Mouse (Mus musculus) midbrain, embryonic 14.5 days (tissue): ENCODE results near the gene Cdkl2. TPM values are rescaled to one million over a fixed set of nuclear protein-coding genes. Genes with fewer than 3 reads are reported as not detected.
A peak's percentile ranks its signal among the peaks of the same experiment; 100 is the strongest.

ENCODE experiments used
- ATAC-seq: fragments of 200-750 bp; cut with Nextera tagmentation; 2 replicates; pipeline ENCODE4 v1.8.0; 2017; ENCODE audit warnings: moderate number of reproducible peaks, moderate library complexity; ENCODE audit not compliant: low FRiP score, low TSS enrichment
- DNase-seq: peaks from one replicate; pipeline ENCODE4 v3.0.0-alpha.2; 2015
- H3K27ac ChIP-seq: fragments of 300-500 bp; sonication (generic); replicated peaks from 2 replicates; pipeline ENCODE4 v1.5.1; 2014; ENCODE audit warnings: mild to moderate bottlenecking, low read depth, low read length, moderate library complexity
- H3K27me3 ChIP-seq: fragments of 300-500 bp; sonication (generic); 2 replicates; pipeline ENCODE4 v1.6.1; 2014; ENCODE audit warnings: low read length, control low read depth, mixed read lengths; ENCODE audit not compliant: control insufficient read depth, insufficient read depth
- H3K36me3 ChIP-seq: fragments of 300-500 bp; sonication (generic); 2 replicates; pipeline ENCODE4 v1.6.1; 2014; ENCODE audit warnings: low read length, control low read depth; ENCODE audit not compliant: control insufficient read depth, insufficient read depth
- H3K4me1 ChIP-seq: fragments of 300-500 bp; sonication (generic); 2 replicates; pipeline ENCODE4 v1.6.1; 2014; ENCODE audit warnings: mild to moderate bottlenecking, antibody characterized with exemption, low read length, control low read depth; ENCODE audit not compliant: control insufficient read depth, insufficient read depth
- H3K4me2 ChIP-seq: fragments of 300-500 bp; sonication (generic); 2 replicates; pipeline ENCODE4 v1.6.1; 2014; ENCODE audit warnings: mild to moderate bottlenecking, low read length, moderate library complexity
- H3K4me3 ChIP-seq: fragments of 300-500 bp; sonication (generic); replicated peaks from 2 replicates; pipeline ENCODE4 v1.5.1; 2014; ENCODE audit warnings: low read depth, low read length
- H3K9ac ChIP-seq: fragments of 300-500 bp; sonication (generic); replicated peaks from 2 replicates; pipeline ENCODE4 v1.6.1; 2014; ENCODE audit warnings: mild to moderate bottlenecking, low read length, moderate library complexity
- H3K9me3 ChIP-seq: fragments of 300-500 bp; sonication (generic); 2 replicates; pipeline ENCODE4 v1.6.1; 2016; ENCODE audit warnings: low read length, control low read depth, mixed read lengths; ENCODE audit not compliant: control insufficient read depth
- WGBS: fragments of 180-500 bp; shearing (Covaris S2); extraction: QIAGEN DNeasy Blood & Tissue Kit; methylation state at CpG from one replicate; pipeline ENCODE4 v1.1.7; 2014; 5-methylcytosine and 5-hydroxymethylcytosine counted together
- polyA plus RNA-seq: library from polyadenylated mRNA; unstranded; fragments of >200 nt; fragmentation: Nextera tagmentation; extraction: Ambion mirVana; gene quantifications from 2 replicates; pipeline ENCODE4 v1.2.1, GENCODE M21; 2014

Cdkl2 gene
- 7.7 and 8.3 TPM in 2 replicates for polyA plus RNA-seq

DNA sequence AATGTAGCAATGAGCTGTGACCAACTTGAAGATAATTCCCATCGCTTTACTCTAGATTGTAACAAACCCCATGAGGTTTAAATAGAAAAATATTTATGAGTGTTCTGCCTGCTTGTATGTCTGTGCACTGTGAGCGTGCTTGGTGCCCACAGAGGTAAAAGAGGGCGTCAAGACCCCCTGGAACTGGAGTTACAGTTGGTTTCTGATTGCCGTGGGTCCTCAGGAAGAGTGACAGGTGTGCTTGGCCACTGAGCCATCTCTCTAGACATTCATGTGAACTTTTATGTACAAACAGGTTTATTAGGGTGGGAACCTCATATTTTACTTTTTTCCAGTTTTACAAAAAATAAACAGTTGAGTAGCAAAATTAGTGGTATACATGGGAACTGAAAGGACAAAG, at the start of gene Cdkl2:
Gene Cdkl2 (minus strand): TSS at position 101 of the 400 bp plus-strand sequence.
- Histone ChIP-seq H3K4me3 (peak within 1 kb of the TSS; percentile 76), H3K27ac (peak within 1 kb of the TSS; percentile 41; the same call in 1 of the 2 replicates), H3K4me2 (peak within 1 kb of the TSS; percentile 98), H3K4me1 (no peaks in the 10 kb centered on the region), H3K27me3 (peaks cover 6% of the 10 kb centered on the region; the same call in 1 of the 2 replicates), H3K9ac (peak within 1 kb of the TSS; percentile 57), H3K9me3 (no peaks in the 10 kb centered on the region), H3K36me3 (no peaks in the 10 kb centered on the region)
- DNase-seq (no peak), ATAC-seq (no peak)
- 72% methylated on average over 4 of the region's 4 CpGs for WGBS

DNA sequence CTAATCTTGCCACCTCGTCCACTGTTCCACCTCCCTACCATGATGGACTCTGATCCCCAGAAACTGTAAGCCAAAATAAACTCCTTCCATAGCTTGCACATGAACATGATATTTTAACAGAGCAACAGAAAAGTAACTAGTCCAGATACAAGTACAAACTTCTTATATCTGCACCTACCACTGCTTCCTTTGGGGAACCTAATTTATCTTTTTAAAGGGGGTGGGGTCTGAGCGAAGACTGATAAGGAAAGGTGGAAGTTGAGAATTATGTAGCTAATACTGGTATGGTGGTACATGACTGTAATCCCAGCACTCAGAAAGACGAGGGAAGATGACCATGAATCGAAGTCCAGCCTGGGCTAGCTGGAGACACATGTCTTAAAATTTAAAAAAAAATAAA, 43.8 kb upstream of the Cdkl2 start:
- H3K9ac ChIP-seq, result no peak overlapping the region
- H3K4me3 ChIP-seq, result no peak overlapping the region
- H3K27me3 ChIP-seq, result no peaks in the 10 kb centered on the region
- no peak for ATAC-seq
- no peaks in the 10 kb centered on the region for H3K36me3 ChIP-seq
- DNase-seq, result no peak
- H3K9me3 ChIP-seq, result no peaks in the 10 kb centered on the region
- 0 out of 2 replicates have a peak, but pooled peaks cover 4% of the 10 kb centered on the region for H3K4me1 ChIP-seq
- 92% methylated on average over 4 of the region's 4 CpGs for WGBS
- no peak overlapping the region for H3K4me2 ChIP-seq
- no peak overlapping the region for H3K27ac ChIP-seq

DNA sequence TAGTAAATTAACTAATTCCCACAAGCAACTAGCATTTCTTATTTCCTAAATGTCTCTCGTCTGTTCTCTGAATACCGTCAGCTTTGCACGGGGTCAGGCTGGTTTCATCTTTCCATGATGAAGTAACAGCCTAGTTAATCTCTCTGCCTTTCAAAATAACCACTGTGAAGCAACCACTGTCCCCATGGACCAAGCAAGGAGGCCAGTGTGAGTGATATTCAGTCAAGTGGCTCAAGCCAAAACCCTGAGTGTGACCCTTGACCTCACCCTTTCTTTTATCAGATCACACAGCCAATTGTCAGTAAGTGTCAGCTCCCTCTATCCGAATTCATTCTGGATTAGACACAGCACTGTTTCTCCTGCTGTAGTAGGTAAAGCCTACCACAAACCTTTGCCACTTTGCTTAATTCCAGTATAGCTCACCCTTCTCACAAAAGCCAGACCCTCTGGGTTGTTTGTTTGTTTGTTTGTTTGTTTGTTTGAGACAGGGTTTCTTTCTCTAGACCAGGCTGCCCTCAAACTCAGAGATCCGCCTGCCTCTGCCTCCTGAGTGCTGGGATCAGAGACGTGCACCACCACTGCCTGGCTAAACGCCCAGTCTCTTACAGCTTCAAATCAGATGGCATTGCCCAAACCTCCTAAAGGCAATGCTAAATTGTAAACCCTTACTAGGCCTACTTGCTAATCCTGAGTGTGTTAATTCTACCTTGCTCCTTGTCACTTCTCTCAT, 42.3 kb upstream of the Cdkl2 start:
- H3K36me3 ChIP-seq, result no peaks in the 10 kb centered on the region
- peaks cover 17% of the 10 kb centered on the region for H3K4me1 ChIP-seq
- DNase-seq (no peak), ATAC-seq (no peak)
- no peaks in the 10 kb centered on the region for H3K27me3 ChIP-seq
- WGBS, result 78% methylated on average over 7 of the region's 7 CpGs
- no peak overlapping the region for H3K9ac ChIP-seq
- no peak overlapping the region for H3K4me3 ChIP-seq
- no peak overlapping the region for H3K4me2 ChIP-seq
- no peaks in the 10 kb centered on the region for H3K9me3 ChIP-seq
- H3K27ac ChIP-seq, result no peak overlapping the region

DNA sequence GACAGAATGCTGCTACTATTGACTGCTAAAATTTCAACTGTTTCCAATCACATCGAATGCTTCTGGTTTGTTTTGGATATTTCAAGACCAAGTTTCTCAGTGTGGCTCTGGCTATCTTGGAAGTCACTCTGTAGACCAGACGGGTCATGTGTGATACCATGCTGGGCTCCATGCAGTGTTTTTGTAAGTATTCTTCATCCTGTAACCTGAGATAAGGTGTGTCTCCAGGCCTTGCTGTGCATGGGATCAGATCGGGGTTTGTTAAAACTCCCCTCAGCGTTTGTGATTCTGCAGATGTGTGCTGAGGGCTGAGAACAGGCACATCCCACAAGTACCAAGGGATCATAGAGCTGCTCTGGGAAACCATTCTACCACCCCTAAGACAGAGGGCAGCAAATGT, 41.6 kb upstream of the Cdkl2 start:
- no peak overlapping the region for H3K4me3 ChIP-seq
- DNase-seq, result no peak
- no peak for ATAC-seq
- no peak overlapping the region for H3K9ac ChIP-seq
- H3K27me3 ChIP-seq, result no peaks in the 10 kb centered on the region
- peaks cover 23% of the 10 kb centered on the region for H3K4me1 ChIP-seq
- no peak overlapping the region for H3K27ac ChIP-seq
- 70% methylated on average over 4 of the region's 4 CpGs for WGBS
- H3K36me3 ChIP-seq, result no peaks in the 10 kb centered on the region
- H3K4me2 ChIP-seq, result no peak overlapping the region
- no peaks in the 10 kb centered on the region for H3K9me3 ChIP-seq

DNA sequence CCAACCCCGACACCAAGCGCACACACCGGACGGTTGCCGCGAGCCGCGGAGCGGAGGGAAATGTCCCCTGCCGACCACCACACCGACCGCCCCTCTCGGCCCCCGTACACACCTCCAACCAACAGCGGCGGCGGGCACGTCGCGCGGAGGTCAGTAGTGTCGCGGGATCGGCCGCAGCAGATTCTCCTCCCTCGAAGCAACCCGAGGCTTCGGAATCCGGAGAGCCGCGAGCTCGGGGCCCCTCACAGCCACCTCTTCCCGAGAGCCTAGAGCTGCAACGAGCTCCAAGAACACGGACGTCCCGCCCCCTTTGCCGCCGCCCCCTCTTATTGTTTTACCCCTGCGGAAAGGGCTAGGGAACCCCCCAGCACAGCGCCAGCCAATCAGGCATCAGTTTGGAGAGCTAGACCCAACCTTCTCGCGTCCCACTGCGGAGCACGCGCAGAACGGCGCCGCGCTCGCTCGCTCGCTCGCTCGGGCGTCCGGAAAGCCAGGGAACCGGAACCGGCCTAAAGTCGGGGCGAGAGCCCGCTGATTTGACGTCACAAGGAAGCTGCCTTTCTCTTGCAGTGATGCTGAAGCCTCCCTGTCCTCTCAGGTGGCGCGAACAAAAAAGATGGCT, 39.8 kb upstream of the Cdkl2 start, which contains the start of gene G3bp2:
Gene G3bp2 (minus strand): TSS at position 303 of the 622 bp plus-strand sequence.
- under 1% methylated on average over 65 of the region's 65 CpGs for WGBS
- Histone ChIP-seq H3K36me3 (no peaks in the 10 kb centered on the region), H3K4me2 (peak within 1 kb of the TSS; percentile 80), H3K9me3 (no peaks in the 10 kb centered on the region), H3K27me3 (no peaks in the 10 kb centered on the region), H3K4me3 (peak within 1 kb of the TSS; percentile 95), H3K4me1 (peaks cover 26% of the 10 kb centered on the region), H3K9ac (peak within 1 kb of the TSS; percentile 96), H3K27ac (peak within 1 kb of the TSS; percentile 98)
- peak; percentile 97 for ATAC-seq
- peak; percentile 99 for DNase-seq

DNA sequence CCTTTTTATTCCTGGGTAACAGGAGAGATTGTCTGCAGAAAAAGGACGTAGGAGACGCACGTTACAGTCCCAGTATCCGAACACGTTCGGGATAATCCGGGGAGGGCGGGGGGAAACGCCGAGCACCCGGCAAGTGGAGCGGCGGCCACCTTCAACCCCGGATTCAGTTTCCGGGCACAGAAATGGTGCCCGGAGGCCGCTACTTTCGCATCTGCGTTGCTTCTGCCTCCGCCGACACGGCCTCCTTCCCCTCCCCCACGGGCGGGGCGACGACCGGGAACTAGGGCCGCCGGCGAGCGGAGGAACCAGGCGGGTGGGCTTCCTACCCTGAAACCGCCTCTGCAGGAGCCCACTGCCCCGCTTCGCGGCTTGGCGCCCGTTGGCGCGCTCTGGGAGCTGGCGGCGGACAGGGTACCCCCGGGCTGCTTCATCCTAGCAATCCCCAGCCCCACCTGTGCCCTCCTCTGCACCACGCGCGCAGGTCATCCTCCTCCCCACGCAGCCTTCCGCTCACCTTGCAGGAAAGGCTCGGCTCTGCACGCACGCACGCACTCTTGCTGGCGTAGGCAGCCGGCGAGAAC, 39.2 kb upstream of the Cdkl2 start:
- DNase-seq (peak; percentile 81), ATAC-seq (peak; percentile 72)
- Histone ChIP-seq H3K27me3 (no peaks in the 10 kb centered on the region), H3K9ac (peak overlapping the region; percentile 96), H3K4me3 (peak overlapping the region; percentile 95), H3K9me3 (no peaks in the 10 kb centered on the region), H3K27ac (peak overlapping the region; percentile 98), H3K36me3 (no peaks in the 10 kb centered on the region), H3K4me1 (peaks cover 26% of the 10 kb centered on the region), H3K4me2 (peak overlapping the region; percentile 80)
- WGBS, result under 1% methylated on average over 55 of the region's 55 CpGs

DNA sequence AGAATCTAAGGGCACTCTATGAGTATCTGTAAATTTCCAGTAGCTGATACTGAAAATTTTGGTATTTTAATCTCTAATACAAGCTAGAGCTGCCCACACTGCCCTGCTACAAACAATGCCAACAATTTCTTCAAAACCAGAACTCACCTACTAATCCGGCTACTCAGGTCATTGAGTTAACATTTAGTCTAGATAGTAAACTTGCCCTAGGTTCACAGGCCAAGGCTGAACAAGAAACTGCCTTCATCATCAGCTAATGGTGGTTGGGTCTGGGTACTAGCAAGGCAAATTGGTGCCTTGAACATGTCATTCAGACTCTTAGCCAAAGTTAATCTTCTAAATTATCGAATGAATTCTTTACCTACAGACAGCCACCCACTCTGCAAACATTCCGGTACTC, 37.6 kb upstream of the Cdkl2 start:
- Histone ChIP-seq H3K4me3 (peak overlapping the region; percentile 95), H3K27ac (no peak overlapping the region), H3K36me3 (no peaks in the 10 kb centered on the region), H3K9me3 (no peaks in the 10 kb centered on the region), H3K4me2 (peak overlapping the region; percentile 80), H3K4me1 (peaks cover 26% of the 10 kb centered on the region), H3K27me3 (no peaks in the 10 kb centered on the region), H3K9ac (peak overlapping the region; percentile 16; the same call in 1 of the 2 replicates)
- DNase-seq (no peak), ATAC-seq (no peak)
- WGBS, result 67% methylated on average over 3 of the region's 3 CpGs

DNA sequence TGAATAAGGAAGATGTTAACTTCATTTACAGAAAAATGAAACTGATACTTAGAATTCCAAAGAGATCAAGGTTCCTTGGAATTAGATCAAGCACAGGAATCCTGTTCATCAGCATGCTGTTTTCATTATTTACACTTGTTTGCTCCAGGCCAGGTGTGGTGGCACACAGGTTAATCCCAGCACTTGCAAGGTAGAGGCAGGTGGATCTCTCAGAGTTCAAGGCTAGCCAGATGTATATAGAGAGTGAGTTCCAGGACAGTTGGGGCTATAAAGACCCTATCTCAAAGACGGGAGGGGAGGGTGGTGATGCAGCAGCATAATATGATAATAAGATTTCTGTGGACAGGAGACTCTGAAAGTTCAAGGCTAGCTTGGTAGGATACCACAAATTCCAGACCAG, 36.7 kb upstream of the Cdkl2 start:
- Histone ChIP-seq H3K27me3 (no peaks in the 10 kb centered on the region), H3K27ac (no peak overlapping the region), H3K9ac (no peak overlapping the region), H3K4me3 (no peak overlapping the region), H3K9me3 (no peaks in the 10 kb centered on the region), H3K4me1 (peaks cover 26% of the 10 kb centered on the region), H3K4me2 (no peak overlapping the region; the same call in 1 of the 2 replicates), H3K36me3 (no peaks in the 10 kb centered on the region)
- 52% methylated on average over 1 of the region's 1 CpGs for WGBS
- ATAC-seq (no peak), DNase-seq (no peak)
